Mouse (Mus musculus) cerebellum, adult 11-12 months (tissue): ENCODE measurements around the gene Rtn1.

Experiments
- DNase-seq: peaks from one replicate; pipeline ENCODE4 v3.0.0; 2022

Gene Rtn1

GRCm38 (mm10) chr12:72227731-72228130, 181.1 kb downstream of the Rtn1 start:
- no peak for DNase-seq

- DNase-seq, result no peak
Observed at GRCm38 (mm10) chr12:72225371-72225770, 183.5 kb downstream of the Rtn1 start.

GRCm38 (mm10) chr12:72223557-72224102, 185.2 kb downstream of the Rtn1 start:
- peak; percentile 53 for DNase-seq

- no peak for DNase-seq
Observed at GRCm38 (mm10) chr12:72213554-72213953, 195.3 kb downstream of the Rtn1 start.

- no peak for DNase-seq
Observed at GRCm38 (mm10) chr12:72200828-72201227, 208.0 kb downstream of the Rtn1 start.

GRCm38 (mm10) chr12:72197925-72198486, 210.8 kb downstream of the Rtn1 start:
- peak; percentile 34 for DNase-seq

GRCm38 (mm10) chr12:72197434-72197833, 211.4 kb downstream of the Rtn1 start:
- no peak for DNase-seq

GRCm38 (mm10) chr12:72184929-72185328, 223.9 kb downstream of the Rtn1 start, which contains the start of gene Ccdc175:
Gene Ccdc175 (minus strand): TSS chr12:72185029.
- no peak for DNase-seq

- DNase-seq, result no peak
Observed at GRCm38 (mm10) chr12:72179561-72179960, 229.3 kb downstream of the Rtn1 start.

- DNase-seq, result peak; percentile 34
Observed at GRCm38 (mm10) chr12:72178322-72178721, 230.5 kb downstream of the Rtn1 start.
